Mouse (Mus musculus): ENCODE measurements around the gene Hist1h2an.
"Not testable (repeated sequence)": the region's sequence is repeated elsewhere in the genome, so short reads cannot be mapped to it uniquely, and the experiment has no call there.

The Hist1h2an gene

DNA sequence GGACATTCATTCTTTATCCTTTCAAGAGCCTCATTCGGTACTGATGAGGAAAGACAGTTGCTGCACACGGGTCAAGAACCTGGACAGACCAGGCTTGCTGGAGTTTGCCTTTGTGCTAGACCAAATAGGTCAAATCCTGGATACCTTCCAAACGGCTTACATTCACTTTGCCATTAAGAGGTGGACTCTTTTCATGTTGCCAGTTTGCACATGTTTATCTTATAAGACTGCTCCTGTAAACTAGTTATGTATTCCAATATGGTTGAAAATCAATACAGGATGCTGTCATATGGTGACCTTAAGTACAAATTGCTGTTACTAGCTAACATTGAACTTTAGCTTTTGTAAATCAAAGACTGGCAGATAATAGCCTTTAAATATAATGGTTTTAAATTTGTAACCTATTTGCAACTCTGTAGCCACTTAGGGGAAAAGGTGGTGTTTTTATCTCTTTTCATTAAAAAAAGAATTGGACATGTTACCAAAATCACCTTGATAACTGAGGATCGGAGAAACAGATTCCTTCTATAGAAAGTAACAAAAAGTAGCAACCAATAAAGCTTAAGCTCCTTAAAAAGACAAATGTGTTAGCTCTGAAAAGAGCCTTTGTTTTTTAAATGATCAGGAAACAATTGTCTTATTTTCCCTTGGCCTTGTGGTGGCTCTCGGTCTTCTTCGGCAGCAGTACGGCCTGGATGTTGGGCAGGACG lies 674 bp downstream of the Hist1h2an start:
- in situ Hi-C loops (cut with MboI; ENCODE audit: low pct_unique_long_range_greater_than_20kb in 1 of 2, low sequenced_read_pairs in 2 of 2, unreplicated experiment in 1 of 2): no loop called here

DNA sequence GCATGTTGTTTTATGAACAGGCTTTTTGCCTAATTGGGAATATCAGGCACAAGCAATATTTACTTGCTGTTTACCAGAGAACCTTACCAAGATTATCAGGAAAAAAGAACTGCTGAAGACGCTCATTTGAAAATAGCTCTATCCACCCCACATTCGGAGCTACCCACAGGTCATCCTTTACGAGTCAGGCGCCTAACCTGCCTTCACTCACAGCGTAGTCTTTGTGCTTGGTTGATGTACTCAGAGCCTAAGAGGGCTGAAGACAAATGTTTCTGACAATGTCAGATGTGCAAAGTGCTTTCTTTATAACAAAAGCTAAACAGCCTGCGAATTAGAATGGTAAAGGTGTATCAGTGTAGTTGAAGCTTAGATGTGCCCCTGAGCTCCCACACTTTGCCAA lies 2.7 kb downstream of the Hist1h2an start:
- in situ Hi-C loops (cut with MboI; ENCODE audit: low pct_unique_long_range_greater_than_20kb in 1 of 2, low sequenced_read_pairs in 2 of 2, unreplicated experiment in 1 of 2): no loop called here

GRCm38 (mm10) chr13:21783734-21784161 lies 3.3 kb downstream of the Hist1h2an start:
- in situ Hi-C loops (cut with MboI; ENCODE audit: low pct_unique_long_range_greater_than_20kb in 1 of 2, low sequenced_read_pairs in 2 of 2, unreplicated experiment in 1 of 2): no loop called here

GRCm38 (mm10) chr13:21783255-21783617 lies 3.8 kb downstream of the Hist1h2an start, which contains the start of gene Hist1h3i:
Gene Hist1h3i (minus strand): TSS chr13:21783370.
- in situ Hi-C loops (cut with MboI; ENCODE audit: low pct_unique_long_range_greater_than_20kb in 1 of 2, low sequenced_read_pairs in 2 of 2, unreplicated experiment in 1 of 2): no loop called here

DNA sequence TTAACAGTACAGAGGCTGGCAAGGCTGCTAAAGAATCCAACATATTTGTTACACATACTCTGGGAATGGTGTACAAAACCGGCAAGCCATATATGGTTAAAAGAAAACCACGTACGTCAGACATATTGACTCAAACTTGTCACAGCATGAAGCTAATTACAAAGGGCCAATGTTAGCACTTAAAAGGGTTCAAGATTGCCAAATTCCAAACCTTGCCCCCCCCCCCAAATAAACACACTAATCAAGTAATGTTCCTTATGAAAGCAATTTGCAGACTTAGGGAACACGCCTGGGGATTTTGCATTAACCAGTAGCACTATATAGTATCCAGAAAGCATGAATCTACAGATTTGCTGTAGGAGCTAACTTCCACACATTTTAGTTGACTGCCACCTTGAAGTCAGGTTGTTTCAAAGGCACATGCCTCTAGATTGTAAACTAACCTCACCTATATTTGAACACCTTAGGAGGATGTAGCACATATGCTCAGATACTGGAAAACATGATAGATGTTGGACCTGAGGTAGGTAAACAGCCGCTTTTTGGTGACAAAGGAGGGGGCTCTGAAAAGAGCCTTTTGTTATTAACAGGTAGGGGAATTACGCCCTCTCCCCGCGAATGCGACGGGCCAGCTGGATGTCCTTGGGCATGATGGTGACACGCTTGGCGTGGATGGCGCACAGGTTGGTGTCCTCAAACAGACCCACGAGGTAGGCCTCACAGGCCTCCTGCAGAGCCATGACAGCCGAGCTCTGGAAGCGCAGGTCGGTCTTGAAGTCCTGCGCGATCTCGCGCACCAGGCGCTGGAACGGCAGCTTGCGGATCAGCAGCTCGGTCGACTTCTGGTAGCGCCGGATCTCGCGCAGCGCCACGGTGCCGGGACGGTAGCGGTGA lies 4.4 kb downstream of the Hist1h2an start:
- in situ Hi-C loops (cut with MboI; ENCODE audit: low pct_unique_long_range_greater_than_20kb in 1 of 2, low sequenced_read_pairs in 2 of 2, unreplicated experiment in 1 of 2): not testable (repeated sequence)

DNA sequence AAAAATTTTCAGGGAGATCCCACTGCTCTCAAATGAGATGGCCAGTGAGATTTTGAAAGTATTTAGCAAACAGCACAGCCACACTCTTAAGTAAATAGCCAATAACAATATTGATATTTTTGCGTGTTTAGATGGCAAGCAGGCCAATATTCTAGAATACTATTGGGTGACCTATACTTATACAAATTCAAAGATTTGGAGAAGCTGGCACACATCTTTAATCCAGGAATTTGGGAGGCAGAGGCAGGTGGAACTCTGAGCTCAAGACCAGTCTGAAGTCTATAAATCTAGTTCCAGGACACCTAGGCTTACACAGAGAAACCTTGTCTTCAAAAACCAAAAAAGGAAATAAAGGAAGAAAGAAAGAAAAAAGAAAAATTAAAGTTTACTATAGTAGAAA lies 5.4 kb downstream of the Hist1h2an start:
- in situ Hi-C loops (cut with MboI; ENCODE audit: low pct_unique_long_range_greater_than_20kb in 1 of 2, low sequenced_read_pairs in 2 of 2, unreplicated experiment in 1 of 2): no loop called here

- in situ Hi-C loops (cut with MboI; ENCODE audit: low pct_unique_long_range_greater_than_20kb in 1 of 2, low sequenced_read_pairs in 2 of 2, unreplicated experiment in 1 of 2): no loop called here
These were observed 5.9 kb downstream of the Hist1h2an start for GRCm38 (mm10) chr13:21781021-21781555.

DNA sequence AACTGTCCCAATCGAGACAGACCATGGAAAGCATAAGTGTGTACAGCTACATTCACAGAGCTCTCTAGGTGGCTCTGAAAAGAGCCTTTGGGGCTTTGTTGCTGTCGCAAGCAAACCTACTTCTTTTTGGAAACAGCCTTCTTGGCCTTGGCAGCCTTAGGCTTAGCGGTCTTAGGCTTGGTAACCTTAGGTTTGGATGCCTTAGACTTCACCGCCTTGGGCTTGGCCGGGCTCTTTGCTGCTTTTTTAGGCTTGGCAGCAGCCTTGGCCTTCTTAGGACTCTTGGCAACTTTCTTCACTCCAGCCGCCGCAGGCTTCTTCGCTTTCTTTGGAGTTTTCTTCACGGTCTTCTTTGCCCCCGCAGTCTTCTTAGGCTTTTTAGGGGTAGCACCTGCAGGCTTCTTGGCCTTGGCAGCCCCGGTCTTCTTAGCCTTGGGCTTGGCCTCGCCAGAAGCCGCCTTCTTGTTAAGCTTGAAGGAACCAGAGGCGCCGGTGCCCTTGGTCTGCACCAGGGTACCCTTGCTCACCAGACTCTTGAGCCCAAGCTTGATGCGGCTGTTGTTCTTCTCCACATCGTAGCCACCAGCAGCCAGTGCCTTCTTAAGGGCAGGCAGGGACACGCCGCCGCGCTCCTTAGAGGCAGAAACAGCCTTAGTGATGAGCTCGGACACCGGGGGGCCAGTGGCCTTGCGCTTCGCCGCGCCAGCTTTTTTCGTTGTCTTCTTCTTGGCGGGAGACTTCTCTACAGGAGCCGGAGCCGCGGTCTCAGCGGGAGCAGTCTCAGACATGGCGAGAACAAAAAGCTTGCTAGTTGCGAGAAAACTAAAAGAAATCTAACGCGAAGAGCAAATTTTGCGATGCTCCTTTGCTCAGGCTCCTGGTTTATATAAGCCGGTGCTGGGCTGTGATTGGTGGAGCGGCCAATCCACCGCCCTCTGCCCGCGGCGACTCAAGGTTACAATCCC lies 7.0 kb downstream of the Hist1h2an start, which contains the start of gene Hist1h1b:
TSS of gene Hist1h1b (minus strand) at position 859 of the 965 bp plus-strand sequence.
- in situ Hi-C loops (cut with MboI; ENCODE audit: low pct_unique_long_range_greater_than_20kb in 1 of 2, low sequenced_read_pairs in 2 of 2, unreplicated experiment in 1 of 2): no loop called here

DNA sequence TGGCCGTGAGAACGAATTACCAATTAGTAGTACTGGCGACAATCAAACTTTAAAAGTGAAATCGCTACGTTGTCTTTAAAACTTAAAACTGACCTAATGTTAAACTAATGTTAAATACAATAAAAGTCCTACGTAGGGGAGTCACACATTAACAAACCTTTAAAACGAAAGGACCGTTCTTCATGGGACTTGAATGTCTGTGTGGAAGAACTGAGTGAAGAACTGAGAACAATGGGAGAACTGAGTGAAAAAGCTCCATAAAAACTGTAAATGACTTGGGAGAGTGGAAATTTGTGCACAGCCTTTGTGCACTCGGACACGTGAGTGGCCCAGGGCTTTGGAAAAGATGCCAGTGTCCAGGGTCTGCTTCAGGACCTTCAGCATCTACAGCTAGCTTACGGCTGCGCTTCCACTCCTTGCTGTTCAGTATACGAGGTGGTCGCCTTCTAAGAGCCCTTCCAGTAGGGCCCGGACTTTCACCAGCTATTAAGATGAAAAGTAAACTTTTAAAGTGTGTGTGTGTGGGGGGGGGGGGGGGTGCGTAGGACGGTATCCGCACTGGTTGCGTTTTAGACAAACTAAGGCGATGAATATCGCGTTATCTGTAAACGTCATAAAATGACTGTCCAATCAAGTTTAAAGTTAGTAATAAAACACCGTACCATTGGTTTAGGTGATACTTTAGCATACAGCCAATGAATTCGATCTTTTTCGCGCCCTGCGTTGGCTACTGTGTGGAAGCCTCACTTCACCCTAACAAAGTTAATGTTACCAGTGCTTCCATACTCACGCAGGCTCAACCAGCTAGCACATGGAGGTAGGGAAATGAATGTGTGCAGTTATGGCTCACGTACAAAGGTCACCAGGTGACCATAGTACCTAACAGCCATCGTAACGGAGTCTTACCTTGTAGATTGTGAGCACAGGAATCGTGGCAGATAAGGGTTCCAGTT lies 7.9 kb downstream of the Hist1h2an start:
- in situ Hi-C loops (cut with MboI; ENCODE audit: low pct_unique_long_range_greater_than_20kb in 1 of 2, low sequenced_read_pairs in 2 of 2, unreplicated experiment in 1 of 2): no loop called here

DNA sequence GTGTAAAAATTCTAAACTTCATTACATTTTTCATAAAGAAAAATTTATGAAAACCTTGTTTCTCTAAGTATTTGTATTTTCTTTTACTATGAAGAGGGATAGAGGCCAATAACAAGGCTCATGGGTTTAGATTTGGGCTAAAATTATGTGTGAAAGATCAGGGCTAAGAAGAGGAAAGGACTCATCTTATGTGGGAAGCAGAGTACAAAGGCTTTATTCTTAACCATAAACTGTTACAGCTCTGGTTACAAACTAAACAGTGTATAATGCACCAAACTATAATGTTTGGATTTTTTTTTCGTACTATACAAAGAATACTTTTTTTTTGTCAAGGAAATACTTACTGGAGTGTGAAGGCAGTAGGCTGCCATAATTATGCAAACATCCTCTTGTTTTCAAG lies 31.3 kb downstream of the Hist1h2an start:
- in situ Hi-C loops (cut with MboI; ENCODE audit: low pct_unique_long_range_greater_than_20kb in 1 of 2, low sequenced_read_pairs in 2 of 2, unreplicated experiment in 1 of 2): no loop called here

DNA sequence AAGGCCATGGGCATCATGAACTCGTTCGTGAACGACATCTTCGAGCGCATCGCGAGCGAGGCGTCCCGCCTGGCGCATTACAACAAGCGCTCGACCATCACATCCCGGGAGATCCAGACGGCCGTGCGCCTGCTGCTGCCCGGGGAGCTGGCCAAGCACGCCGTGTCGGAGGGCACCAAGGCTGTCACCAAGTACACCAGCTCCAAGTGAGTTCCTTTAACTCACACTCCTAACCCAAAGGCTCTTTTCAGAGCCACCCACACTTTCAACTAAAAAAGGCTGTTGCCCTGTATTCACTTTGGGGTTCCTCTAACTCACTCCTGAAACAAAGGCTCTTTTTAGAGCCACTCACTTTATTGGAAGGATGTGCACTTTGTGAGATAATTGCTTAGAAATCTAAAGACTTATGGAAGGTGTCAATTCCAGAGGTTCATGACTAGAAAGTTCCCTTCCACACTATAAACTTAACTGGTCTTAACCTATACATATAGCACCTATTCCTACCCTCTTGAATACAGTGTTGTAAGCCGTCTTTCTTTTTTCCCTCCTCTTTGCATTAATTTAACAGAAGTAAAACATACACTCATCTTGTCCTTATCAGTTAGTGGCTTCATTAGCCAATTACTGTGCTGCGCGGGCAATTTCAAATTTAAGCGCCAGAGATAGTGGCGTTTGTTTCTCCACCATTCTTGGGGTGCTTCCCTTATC lies 32.6 kb downstream of the Hist1h2an start:
- in situ Hi-C loops (cut with MboI; ENCODE audit: low pct_unique_long_range_greater_than_20kb in 1 of 2, low sequenced_read_pairs in 2 of 2, unreplicated experiment in 1 of 2): not testable (repeated sequence)

DNA sequence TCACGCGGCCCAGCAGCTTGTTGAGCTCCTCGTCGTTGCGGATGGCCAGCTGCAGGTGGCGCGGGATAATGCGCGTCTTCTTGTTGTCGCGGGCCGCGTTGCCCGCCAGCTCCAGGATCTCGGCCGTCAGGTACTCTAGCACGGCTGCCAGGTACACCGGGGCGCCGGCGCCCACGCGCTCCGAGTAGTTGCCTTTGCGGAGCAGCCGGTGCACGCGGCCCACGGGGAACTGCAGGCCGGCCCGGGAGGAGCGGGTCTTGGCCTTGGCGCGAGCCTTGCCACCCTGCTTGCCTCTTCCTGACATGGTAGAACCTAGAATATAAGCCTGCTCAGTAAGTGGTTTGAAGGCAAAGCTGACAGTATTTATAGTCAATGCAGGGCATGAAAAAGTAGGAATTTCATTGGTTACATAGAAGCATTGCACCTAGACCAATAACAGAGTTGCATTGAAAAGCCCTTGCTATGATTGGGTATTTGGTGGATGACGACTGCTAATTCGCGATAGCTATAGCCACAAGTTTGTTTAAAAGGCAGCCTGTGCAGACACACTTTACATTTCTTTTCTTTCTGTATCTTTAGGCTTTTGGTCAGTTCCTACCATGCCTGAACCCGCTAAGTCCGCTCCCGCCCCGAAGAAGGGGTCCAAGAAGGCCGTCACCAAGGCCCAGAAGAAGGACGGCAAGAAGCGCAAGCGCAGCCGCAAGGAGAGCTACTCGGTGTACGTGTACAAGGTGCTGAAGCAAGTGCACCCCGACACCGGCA lies 33.3 kb downstream of the Hist1h2an start, which contains the start of the genes Hist1h2ak and Hist1h2bn:
TSS of gene Hist1h2ak (minus strand) at position 304 of the 762 bp plus-strand sequence.
TSS of gene Hist1h2bn (plus strand) at position 600 of the 762 bp plus-strand sequence.
- in situ Hi-C loops (cut with MboI; ENCODE audit: low pct_unique_long_range_greater_than_20kb in 1 of 2, low sequenced_read_pairs in 2 of 2, unreplicated experiment in 1 of 2): not testable (repeated sequence)

- in situ Hi-C loops (cut with MboI; ENCODE audit: low pct_unique_long_range_greater_than_20kb in 1 of 2, low sequenced_read_pairs in 2 of 2, unreplicated experiment in 1 of 2): no loop called here
These were observed 33.9 kb downstream of the Hist1h2an start for GRCm38 (mm10) chr13:21753051-21753523.

DNA sequence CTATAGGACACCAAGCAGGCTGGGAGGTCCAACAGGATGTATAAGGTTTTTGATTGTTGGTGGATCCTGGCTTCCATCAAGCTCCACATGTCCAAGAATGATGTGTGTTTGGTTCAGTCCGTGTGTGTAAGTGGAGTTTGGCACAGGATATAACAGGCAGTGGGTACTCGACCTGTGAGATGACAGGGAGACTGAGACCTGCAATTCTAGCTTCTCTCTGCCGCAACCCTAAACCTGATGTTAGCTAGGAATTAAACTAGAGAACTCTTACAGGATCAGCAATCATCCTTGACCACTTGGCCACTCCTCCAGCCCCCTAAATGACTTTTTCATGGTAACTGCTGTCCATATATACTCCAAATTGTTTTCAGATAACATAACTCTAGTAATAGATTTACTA lies 34.7 kb downstream of the Hist1h2an start:
- in situ Hi-C loops (cut with MboI; ENCODE audit: low pct_unique_long_range_greater_than_20kb in 1 of 2, low sequenced_read_pairs in 2 of 2, unreplicated experiment in 1 of 2): no loop called here

- in situ Hi-C loops (cut with MboI; ENCODE audit: low pct_unique_long_range_greater_than_20kb in 1 of 2, low sequenced_read_pairs in 2 of 2, unreplicated experiment in 1 of 2): no loop called here
These were observed 35.2 kb downstream of the Hist1h2an start for GRCm38 (mm10) chr13:21751827-21752226.

- in situ Hi-C loops (cut with MboI; ENCODE audit: low pct_unique_long_range_greater_than_20kb in 1 of 2, low sequenced_read_pairs in 2 of 2, unreplicated experiment in 1 of 2): no loop called here
These were observed 35.6 kb downstream of the Hist1h2an start for GRCm38 (mm10) chr13:21751417-21751816.
